Mouse (Mus musculus) layer of hippocampus, adult 8-10 months (tissue): ENCODE results near the gene Heatr5a. TPM values are rescaled to one million over a fixed set of nuclear protein-coding genes. Genes with fewer than 3 reads are reported as not detected.

Source experiments
- DNase-seq, 2 experiments: peaks; one replicate each; pipeline ENCODE4 v3.0.0; 2022; ENCODE audit warnings: low spot score in 2 of 2
- total RNA-seq, 4 experiments: library from RNA; stranded (reverse); gene quantifications; 2 replicates each; pipeline ENCODE4 v1.2.4; 2022

Heatr5a gene
- total RNA-seq, 4 experiments from 2014 or later = 8.0 to 12.4 (median 11.2) TPM

DNA sequence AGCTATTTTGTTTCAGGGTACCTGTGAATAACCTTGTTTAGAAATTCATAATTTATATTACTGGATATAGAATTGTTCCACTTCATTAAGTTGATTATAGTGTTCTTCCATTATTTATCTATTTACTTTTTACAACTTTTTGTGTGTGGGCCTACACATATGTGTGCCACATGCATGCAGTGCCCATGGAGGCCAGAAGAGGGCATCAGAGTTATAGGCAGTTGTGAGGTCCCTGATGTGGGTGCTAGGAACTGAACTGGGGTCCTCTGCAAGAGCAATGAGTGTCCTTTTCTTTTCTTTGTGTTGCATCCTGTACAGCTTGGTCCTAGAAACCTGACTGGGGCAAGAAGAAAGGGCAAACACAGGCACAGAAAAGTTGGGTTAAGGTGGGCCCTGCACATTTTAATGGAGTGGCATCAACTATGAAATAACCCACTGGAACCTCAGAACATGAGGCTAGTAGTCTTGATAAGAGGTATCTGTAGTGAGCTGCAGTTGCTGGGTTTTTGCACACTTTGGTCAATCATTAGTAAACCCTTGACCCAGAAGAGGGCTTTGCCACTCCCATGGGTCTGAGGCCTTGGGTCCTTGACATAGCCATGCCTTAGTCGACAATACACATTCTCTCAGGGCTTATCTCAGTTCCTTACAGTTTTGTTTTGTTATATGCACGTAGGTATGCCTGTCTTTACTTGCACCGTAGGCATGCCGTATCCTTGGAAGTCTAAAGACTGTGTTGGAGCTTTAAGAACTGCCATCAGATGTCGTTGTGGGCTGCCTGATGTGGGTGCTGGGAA is 1.3 kb upstream of the Heatr5a start:
- no peak for DNase-seq

DNA sequence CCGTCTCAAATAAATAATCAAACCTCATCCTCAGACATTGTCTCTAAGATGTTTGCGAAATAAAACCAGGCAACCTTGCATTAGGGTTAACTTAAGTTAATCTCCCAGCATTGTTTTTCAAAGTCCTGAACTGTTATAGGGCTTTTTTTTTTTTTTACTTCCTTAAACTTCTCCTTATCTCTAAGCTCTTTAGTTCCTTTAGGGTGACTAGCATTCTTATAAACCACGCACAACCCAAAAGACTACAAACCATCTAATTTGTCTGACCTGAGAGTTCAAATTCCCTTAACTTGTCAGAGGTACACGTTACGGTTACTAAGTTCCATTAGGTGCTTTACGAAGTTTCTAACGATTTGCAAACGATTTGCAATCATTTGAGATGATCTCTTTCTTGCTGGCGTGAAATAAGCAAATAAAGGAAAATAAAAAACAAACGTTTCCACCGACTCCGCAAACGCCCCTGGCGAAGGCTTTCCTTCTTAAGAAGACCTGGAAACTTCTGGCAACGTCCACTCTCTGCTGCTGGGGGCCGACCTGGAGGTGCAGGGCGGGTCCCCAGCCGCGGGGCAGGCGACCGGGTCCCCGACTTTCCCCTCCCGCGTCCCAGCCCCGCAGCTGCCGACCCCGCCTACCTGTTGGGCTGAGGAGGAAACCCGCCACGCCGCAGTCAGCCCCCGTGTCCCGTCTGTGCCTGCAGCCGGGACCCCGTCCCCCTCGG is 610 bp downstream of the Heatr5a start:
- DNase-seq = no peak

GRCm38 (mm10) chr12:51969876-51970275 is 1.2 kb downstream of the Heatr5a start:
- no peak for DNase-seq

DNA sequence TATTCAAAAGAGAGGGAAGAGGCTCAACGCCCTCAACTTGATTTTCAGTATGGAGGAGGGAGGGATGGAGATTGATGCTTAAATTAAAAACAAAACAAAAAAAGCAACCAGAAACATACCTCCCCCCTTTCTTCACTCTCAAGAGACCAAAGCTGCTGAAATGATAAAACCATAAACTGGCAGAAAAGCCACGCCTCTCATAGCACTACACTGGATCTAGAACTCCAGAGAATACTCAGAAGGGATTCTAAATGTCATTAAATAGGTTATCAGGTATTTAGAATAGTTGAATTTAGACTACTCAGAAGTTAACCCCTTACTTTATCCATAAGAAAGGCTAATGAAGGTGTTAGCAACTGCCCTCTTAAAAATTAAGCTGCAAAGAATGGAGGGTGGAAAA is 2.0 kb downstream of the Heatr5a start:
- no peak for DNase-seq

DNA sequence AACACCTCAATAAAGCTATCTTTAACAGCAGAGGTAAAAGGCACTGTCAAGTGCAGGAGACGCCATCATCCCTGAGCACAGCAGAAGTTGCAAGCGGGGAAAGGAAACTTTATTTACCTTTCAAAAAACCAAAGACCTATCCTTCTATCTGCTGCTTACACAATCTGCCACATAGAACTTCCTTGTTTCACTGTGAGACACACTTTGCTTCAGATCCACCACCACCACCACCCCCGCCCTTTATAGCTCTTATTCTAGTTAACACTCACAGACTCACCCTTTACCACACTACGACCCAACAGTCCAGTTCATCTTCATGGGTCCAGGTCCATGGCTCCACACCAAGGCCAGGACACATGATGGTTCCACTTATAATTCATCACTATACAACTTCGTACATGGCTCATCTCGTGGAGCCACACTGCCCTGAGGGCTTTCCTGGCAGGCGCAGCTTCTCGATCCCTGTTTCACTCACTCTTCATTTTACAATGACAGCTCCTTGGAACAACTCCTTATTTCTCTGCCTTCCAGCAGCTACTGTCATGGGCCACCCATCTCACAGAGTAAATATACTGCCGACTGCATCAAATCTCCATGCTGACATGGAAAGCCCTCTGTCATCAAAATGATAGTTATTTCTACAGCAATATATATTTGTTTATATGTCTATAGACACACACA is 3.1 kb downstream of the Heatr5a start:
- no peak for DNase-seq

- DNase-seq = no peak
These were observed 13.5 kb downstream of the Heatr5a start for GRCm38 (mm10) chr12:51957626-51958025.

DNA sequence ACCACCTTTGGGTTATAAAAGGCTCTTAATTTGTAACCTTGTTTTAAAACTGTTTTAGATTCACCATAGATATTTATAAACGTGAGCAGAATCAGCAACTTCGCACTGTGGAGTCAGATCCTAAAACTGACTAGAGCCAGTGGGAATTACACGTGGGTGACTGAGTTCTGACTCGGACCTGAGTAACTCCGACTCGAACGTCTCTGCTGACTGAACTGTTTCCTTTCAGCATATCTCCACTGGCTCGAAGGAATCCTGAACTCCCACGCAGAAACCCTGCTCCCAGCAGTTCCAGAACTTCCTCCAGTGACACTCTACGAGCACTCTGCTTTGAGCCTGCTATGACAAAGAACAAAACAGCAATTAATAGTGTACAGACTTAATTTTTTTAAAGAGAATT is 18.8 kb downstream of the Heatr5a start:
- no peak for DNase-seq

DNA sequence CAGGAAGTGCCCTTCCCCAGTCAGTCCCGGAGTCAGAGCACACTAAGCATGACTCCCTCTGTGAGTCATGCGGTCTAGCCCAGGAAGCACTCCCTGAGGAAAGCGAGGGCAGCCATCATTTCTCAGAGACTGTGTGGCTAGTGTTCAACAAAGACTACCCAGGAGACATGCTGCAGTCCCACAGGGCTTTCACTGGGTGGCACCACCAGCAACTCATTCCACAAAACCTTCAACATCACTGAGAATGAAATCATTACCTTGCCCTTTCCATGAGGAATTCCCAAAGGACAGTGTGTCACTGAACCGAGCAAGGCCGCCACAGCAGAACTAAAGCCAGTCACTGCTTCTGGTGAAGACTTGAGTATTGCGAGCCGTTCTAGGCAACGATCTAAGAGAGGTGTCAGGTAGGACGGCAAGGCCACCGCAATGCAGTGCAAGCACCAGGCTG is 23.6 kb downstream of the Heatr5a start:
- no peak for DNase-seq

GRCm38 (mm10) chr12:51945331-51945730 is 25.8 kb downstream of the Heatr5a start:
- DNase-seq = no peak

DNA sequence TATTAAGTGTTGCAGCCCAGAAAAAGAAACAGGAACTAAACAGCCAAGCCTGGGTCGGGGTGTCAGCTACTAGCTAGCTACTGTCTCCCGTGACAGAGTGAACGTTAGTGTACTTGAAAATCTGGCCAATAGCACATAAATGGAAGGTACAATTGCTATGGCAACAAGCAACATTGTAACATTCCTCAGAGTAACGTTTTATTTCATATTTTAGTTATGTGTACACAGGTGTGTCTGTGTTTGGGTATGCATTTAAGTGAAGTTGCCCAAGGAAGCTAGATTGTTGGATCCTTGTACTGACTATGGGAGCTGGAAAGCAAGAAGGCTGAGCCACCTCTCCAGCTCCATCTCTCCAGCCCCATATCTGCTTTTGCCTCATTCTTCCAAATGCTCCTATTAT is 31.3 kb downstream of the Heatr5a start:
- no peak for DNase-seq

DNA sequence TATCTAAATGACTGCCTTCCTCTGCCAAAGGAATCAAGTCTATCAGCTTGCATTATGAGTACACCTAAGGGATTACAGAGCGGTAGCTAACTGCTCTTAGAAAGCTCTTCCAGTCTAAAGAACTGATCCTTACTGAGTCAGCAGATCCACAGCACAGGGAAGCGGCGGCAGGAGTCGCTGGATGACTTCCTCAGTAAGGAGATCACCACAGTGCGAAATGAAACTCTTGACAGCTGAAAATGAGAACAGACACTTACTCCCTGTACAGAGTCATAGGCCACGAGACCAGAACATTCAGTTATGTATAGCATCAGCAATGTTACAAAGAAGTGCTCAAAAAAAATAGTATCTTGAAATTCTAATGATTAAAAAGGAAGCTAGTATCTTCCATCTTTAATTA is 33.2 kb downstream of the Heatr5a start:
- no peak for DNase-seq

DNA sequence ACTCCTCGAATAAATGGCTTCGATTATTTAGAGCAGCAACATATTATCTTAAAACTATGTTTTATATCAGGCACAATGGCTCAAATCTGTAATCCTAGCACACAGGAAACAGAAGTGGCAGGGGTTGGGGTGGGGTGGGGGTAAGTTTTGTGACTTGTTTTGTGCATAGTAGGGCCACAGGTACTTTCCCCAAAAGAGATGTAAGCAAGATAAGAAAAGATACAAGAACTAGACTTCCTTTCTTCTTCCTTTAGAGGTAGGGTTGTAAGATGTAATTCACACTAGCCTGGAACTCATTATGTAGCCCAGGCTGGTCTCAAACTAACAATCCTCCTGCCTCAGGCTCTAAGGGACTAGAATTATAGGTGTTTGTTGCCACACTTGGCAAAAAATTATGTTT is 41.5 kb downstream of the Heatr5a start:
- no peak for DNase-seq

- no peak for DNase-seq
These were observed 53.9 kb downstream of the Heatr5a start for GRCm38 (mm10) chr12:51917191-51917590.

- no peak for DNase-seq
These were observed 56.0 kb downstream of the Heatr5a start for GRCm38 (mm10) chr12:51914903-51915670.

DNA sequence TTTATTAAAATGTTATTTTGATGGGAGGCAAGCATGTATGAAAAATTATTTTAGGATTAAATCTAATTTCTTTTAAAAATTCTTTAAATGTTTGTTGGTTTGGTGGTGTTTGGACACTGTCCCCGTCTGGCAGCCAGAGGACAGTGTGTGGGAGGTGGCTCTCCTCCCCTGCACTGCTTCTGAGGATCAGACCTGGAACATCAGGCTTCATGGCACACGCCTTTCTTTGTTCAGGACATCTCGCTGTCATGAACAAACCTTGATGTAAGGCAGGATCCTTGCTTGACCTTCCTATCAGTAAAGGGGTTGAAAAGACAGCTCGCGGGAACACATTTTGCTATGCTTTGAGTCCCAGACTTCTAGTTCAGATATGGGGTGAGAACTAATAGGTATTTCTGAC is 61.9 kb downstream of the Heatr5a start:
- no peak for DNase-seq

- DNase-seq = no peak
These were observed 63.6 kb downstream of the Heatr5a start for GRCm38 (mm10) chr12:51907543-51907942.

DNA sequence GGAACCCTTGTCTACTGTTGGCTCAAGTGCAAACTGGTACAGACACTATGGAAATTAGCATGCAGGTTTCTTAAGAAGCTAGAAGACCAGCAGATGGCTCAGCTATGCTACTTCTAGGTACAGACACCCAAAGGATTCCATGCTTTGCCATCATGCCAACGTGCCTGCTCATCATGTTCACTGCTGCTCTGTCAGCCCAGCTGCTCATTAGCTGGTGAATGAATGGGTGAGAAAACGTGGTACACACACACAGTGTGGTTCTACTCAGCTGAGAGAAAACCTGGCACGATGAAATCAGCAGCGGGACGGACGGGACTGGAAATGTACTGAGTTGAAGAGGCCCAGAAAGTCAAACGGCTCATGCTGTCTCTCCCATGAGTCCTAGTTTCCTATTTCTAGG is 70.6 kb downstream of the Heatr5a start:
- peak; percentile 47 to 48 for DNase-seq

DNA sequence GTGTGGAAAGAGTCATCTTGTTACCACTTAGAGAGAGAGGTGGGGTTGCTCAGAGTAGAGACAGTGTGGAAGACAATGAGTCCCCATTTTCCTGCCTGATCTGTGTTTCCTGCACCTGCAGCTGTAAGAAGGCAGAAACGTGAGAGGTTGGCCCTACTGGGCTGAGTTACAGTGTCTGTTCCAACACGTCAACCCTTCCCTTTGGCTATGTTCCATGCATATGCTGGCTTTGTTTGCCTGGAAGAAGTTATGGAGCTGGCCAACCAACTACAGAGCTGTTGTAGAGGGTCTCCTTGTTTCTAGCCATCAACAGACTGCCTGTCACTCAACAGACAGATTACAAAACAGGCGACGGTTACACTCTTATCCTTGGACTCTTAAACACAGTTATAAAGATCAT is 74.2 kb downstream of the Heatr5a start:
- no peak for DNase-seq

DNA sequence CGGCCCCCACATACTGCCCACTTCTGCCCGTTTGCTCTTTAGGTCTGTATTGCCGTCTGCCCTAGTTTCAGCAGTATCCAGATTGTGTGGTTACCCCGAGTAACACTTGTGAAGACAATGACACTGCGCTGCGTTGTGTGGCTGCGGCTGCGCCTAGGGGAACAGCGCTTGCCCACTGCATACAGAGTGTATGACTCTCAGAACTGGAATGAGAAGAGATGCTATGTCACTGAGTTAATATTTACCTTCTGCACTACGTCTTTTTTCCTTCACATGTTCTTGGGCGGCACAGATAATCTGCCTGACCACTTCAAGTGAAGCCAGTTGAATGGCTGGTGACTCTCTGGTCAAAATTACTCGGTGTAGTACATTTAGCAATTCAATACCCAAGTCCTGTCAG is 82.5 kb downstream of the Heatr5a start:
- no peak for DNase-seq

DNA sequence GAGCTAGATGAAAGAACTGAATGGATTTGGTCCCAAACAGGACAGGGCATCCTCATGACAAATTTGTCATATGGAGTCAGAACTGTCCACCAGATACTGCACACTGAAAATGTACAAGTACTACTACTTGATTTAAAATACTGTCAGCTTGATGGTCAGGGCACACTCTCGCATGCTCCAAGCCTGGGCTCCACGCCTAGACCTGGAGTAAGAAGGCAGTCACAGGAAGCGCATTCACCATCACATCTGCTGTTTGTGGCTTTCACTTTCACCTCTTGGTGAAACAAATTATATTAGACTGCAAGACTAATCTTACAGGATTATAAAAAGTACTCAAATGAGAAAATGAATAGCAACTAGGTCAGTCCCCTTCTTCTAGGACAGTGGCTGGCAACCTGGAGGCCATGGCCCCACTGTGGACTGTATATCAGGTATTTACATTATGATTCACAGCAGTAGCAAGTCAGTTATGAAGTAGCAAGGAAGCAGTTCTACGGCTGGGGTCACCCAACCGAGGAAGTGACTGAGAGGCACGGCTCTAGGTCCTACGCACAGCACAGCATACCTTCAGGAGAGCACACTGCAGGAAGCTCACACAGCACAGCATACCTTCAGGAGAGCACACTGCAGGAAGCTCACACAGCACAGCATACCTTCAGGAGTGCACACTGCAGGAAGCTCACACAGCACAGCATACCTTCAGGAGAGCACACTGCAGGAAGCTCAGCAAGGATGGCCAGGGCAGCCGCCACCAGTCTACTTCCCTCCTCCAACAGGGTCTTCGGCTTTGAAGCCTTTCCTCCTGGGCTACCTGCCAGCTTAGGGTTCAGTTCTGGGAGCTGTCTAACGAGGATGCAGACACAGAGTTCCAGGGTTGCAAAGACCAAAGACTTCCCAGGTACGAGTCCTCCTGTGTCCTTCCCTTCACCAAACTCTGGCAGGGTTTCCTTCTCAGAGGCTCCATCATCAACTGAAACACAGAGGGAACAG is 83.5 kb downstream of the Heatr5a start:
- no peak for DNase-seq
